In genomic region chr4:106315921-106316350, GRCm38 (mm10) we compare ENCODE assay signal across 8 mouse cellular contexts. TPM values are rescaled to one million over a fixed set of nuclear protein-coding genes. Genes with fewer than 3 reads are reported as not detected.
DNase-seq lines count a peak whose midpoint lies in the region; ATAC-seq and TF ChIP-seq lines count a peak whose summit lies in the region.

Gene Usp24, plus strand, starts transcription at chr4:106316213.

- H3K9me3 ChIP-seq in hindbrain, embryonic 15.5 days = no peaks in the 10 kb centered on the region

- no peak for TF ChIP-seq CTCF in gastrocnemius, adult 2 months (IDR thresholded peaks at IDR 0.05)
- no peak for TF ChIP-seq CTCF in left cerebral cortex, adult 2 months (IDR thresholded peaks at IDR 0.05)

- H3K9ac ChIP-seq in hindbrain, embryonic 15.5 days = peak within 1 kb of the TSS; percentile 97

- no peaks in the 10 kb centered on the region for H3K27me3 ChIP-seq in hindbrain, embryonic 15.5 days

- peak within 1 kb of the TSS; percentile 84 for H3K4me3 ChIP-seq in gastrocnemius, adult 2 months
- peak within 1 kb of the TSS; percentile 96 for H3K4me3 ChIP-seq in hindbrain, embryonic 15.5 days
- H3K4me3 ChIP-seq in left cerebral cortex, adult 2 months = peak within 1 kb of the TSS; percentile 95
- H3K4me3 ChIP-seq in macrophage (ENCODE audit: inconsistent target) = peak within 1 kb of the TSS; percentile 82

- H3K27ac ChIP-seq in gastrocnemius, adult 2 months = peak within 1 kb of the TSS; percentile 97
- peak within 1 kb of the TSS; percentile 92 for H3K27ac ChIP-seq in hindbrain, embryonic 15.5 days (replicated peaks)
- H3K27ac ChIP-seq in left cerebral cortex, adult 2 months = peak within 1 kb of the TSS; percentile 92
- H3K27ac ChIP-seq in macrophage = peak within 1 kb of the TSS; percentile 46

- H3K79me2 ChIP-seq in macrophage (ENCODE audit: inconsistent target) = peaks cover 44% of the 10 kb centered on the region

- no peaks in the 10 kb centered on the region for H3K36me3 ChIP-seq in hindbrain, embryonic 15.5 days
- H3K36me3 ChIP-seq in macrophage (ENCODE audit: inconsistent target) = no peaks in the 10 kb centered on the region

- DNase-seq in T-cell, adult 2 months (ENCODE audit: low spot score) = peak; percentile 78
- DNase-seq in gastrocnemius, adult 2 months = peak; percentile 86
- DNase-seq in left cerebral cortex, adult 2 months (ENCODE audit: extremely low spot score in 1 of 2, low spot score in 2 of 2) = peak; percentile 75 to 76
- peak; percentile 86 for DNase-seq in retina, postnatal 1 day
- DNase-seq in thymus, postnatal 4 days = peak; percentile 85

- H3K4me2 ChIP-seq in hindbrain, embryonic 15.5 days = peak within 1 kb of the TSS; percentile 78

- 0% methylated on average over 36 of the region's 60 CpGs for WGBS in hindbrain, embryonic 15.5 days
- under 1% methylated on average over 42 of the region's 60 CpGs for WGBS in macrophage (ENCODE audit: missing documents)

- peak; percentile 69 for ATAC-seq in common myeloid progenitor, adult 5-6 weeks (replicated peaks; ENCODE audit: low read depth, poor library complexity, severe bottlenecking)
- ATAC-seq in hindbrain, embryonic 15.5 days (ENCODE audit: low FRiP score, low read depth) = peak; percentile 92

- intact Hi-C loops in gastrocnemius, adult 2 months (cut with DNase I) = loop anchor here (2.0 kb wide), 1 partner anchor 53 kb away; no protein-coding TSS in a partner anchor
- intact Hi-C loops in left cerebral cortex, adult 2 months (cut with DNase I) = loop anchor here (2.0 kb wide), 2 partner anchors 53 to 87 kb away; no protein-coding TSS in a partner anchor

- H3K4me1 ChIP-seq in hindbrain, embryonic 15.5 days (replicated peaks) = peaks cover 41% of the 10 kb centered on the region

RNA-seq across cellular contexts. Expression of gene Usp24, which starts in this region (rescaled TPM):
- total RNA-seq in common myeloid progenitor, adult 5-6 weeks (2017) = 65.3 and 75.6 TPM in 2 replicates
- total RNA-seq in gastrocnemius, adult 2 months (2021) = 10 to 100 TPM; 62.5 to 69.2 TPM
- 9.1 and 9.8 TPM in 2 replicates for polyA plus RNA-seq in hindbrain, embryonic 15.5 days (2015; fragmentation: Nextera tagmentation; extraction: Ambion mirVana)
- 10 to 100 TPM; 43.1 to 44.0 TPM for total RNA-seq in left cerebral cortex, adult 2 months (2021)
- 100 to 1,000 TPM in 15 of 26 experiments, 10 to 100 TPM in 11; 47.9 to 173 (median 110) TPM for total RNA-seq in macrophage (2018; cell fraction: chromatin; rRNA removed)
- total RNA-seq in macrophage (2018; cell fraction: cytosol; rRNA removed) = 10 to 100 TPM; 15.1 to 35.3 (median 24.4) TPM
- total RNA-seq in macrophage (2018; cell fraction: nucleus; rRNA removed) = 10 to 100 TPM; 33.6 to 87.4 (median 56.0) TPM
- 16.9 to 23.8 TPM (median 18.5 TPM) in 3 replicates for polyA plus RNA-seq in macrophage (2018)

Comparison
In these comparisons a context has a peak if more than half of its experiments do, and no peak if none do; other contexts are left out.
1. Peak in every context shown above with its lines: DNase-seq, ATAC-seq, H3K4me3 ChIP-seq and H3K27ac ChIP-seq.
2. H3K27ac ChIP-seq: peak in every context shown above with its lines; median percentile 97 in gastrocnemius, adult 2 months; 92 in hindbrain, embryonic 15.5 days; 92 in left cerebral cortex, adult 2 months; 46 in macrophage.